Mouse (Mus musculus): Measurements from ENCODE around the gene Hps6.

The Hps6 gene

DNA sequence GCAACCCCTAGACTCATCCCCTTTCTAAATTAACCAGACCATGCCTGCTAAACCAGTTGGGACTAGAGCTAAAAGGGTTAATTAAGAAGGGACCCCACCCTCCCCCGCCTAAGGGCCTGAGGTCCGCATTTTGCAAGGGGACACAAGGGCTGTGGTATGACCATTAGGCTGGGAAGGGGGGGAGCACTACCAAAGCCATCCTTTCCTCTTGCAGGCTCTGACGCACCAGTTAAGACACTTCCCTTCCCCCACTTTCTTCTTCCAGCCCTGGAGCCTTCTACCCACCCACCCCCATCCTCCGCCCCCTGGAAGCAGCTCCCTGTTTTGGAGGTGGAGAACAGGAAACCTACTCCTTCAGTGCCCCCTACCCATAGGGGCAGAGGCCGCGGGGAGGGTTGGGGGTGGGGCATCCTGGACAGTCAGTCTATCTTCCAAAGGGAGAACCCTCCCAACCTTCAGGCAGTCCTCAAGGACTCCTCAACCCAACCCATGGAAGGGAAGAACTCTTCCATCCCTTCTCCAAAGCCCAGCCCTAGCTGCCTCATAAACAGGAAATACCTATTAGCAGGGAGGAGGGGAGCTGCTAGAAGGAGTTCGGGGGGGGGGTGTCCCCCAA, 42.5 kb downstream of the Hps6 start:
- 2% methylated on average over 7 of the region's 7 CpGs for WGBS

DNA sequence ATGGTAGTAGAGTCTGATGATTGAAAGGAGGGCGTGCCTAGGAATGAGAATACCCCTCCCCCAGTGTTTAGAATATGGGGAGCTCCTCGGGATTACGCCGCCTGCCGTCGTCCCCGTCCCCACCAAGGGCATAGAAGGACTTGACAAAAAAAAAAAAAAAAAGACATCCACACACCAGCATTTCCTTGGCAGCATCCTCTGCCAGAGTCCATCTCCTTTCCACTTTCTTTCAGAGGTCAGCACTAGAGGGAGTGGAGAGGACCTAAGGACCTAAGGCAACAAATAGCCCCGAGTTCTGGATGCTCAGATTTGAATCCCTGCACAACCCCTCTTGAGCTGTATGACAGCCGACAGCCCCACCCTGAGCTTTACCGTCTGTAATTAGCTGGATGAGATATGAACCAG, 43.3 kb downstream of the Hps6 start:
- 9% methylated on average over 10 of the region's 10 CpGs for WGBS

- WGBS: 80% methylated on average over 2 of the region's 2 CpGs
Measured at GRCm38 (mm10) chr19:46047426-46047825, 44.1 kb downstream of the Hps6 start.

DNA sequence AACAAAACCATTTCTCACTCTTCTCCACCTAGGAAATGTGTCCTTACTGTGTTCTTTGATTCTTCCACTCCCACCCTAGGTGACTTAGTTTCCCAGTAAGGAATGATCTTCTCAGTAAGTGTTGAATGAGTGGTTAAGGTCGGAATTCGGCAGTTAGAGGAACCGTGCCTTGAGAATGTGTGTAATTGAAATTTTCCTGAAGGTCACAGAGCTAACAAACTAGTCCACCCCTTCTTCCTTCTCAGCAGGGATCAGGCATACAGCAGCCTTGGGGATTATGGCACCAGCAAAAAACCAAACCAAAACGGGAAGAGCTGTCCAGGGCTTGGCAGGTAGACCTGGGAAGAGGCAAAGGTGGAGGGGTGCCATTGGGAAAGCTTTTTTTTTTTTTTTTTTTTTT, 45.8 kb downstream of the Hps6 start:
- 76% methylated on average over 4 of the region's 4 CpGs for WGBS

GRCm38 (mm10) chr19:46050462-46050861, 47.2 kb downstream of the Hps6 start:
- 82% methylated on average over 2 of the region's 2 CpGs for WGBS
